Mouse (Mus musculus): ENCODE measurements around the gene Ppil3.

GRCm38 (mm10) chr1:58393284-58394195 is 51.7 kb downstream of the Ppil3 start:
- TF ChIP-seq CTCF (IDR thresholded peaks at IDR 0.05; ENCODE audit: low read depth, low read length) (no peak), EP300 (IDR thresholded peaks at IDR 0.05; ENCODE audit: insufficient read depth, low read depth, low read length) (no peak), POLR2A (IDR thresholded peaks at IDR 0.05; ENCODE audit: insufficient read depth, low read length) (no peak)

Data from ES-Bruce4 (cell line).